Mouse (Mus musculus): ENCODE measurements at regions not wholly inside any gene's neighbourhood (a gene's known extent, or its start where the extent isn't known, plus 50 kb on each side); places are given as distances from the start of the nearest gene placed in this dataset.

- in situ Hi-C loops (cut with MboI, MseI) = no loop called here
Observed at GRCm38 (mm10) chr13:28528898-28529511, 271.7 kb downstream of the Gm11361 start.

- in situ Hi-C loops (cut with MboI, MseI) = no loop called here
Observed at GRCm38 (mm10) chr13:28526299-28526698, 269.0 kb downstream of the Gm11361 start.

- in situ Hi-C loops (cut with MboI, MseI) = no loop called here
Observed at GRCm38 (mm10) chr13:28524411-28524810, 267.1 kb downstream of the Gm11361 start.

- in situ Hi-C loops (cut with MboI, MseI) = no loop called here
Observed at GRCm38 (mm10) chr13:28520127-28520482, 262.8 kb downstream of the Gm11361 start.

DNA sequence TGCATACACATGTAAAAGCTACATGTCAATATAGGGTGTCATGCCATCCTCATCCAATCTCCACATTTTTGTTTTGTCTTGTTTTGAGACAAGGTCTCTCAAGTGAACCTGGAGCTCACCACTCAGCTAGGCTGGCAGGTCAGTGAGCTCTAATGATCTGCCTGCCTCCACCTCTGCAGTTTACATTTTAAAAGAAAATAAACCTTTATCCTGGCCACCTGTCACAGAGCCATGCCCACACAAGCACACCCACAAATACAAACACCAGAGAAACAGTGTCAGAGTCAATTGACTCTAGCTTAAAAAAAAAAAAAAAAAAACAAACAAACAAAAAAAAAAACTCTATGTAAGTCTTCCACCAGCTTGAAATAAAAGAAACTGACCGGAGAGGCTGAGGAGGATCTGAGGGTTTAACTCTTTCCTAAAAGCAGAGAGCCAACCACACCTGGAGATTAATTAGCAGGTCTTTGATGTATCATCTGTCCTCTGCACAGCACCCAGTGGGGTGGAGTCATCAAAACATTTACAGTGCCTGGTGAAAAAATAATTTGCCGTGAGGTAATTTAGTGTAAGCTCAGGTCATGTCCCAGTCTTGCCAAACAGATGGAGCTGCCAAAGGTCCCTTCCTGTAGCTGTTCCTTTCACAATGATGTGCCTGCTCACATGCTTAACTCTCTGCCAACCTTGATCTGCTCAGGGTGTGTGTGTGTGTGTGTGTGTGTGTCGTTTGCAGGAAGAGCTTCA, 262.2 kb downstream of the Gm11361 start:
- in situ Hi-C loops (cut with MboI, MseI) = loop anchor here in 1 of 2 experiments (10.0 kb wide), 1 partner anchor 435 kb away; the partner anchor contains the start of gene Sox4

- in situ Hi-C loops (cut with MboI, MseI) = loop anchor here in 1 of 2 experiments (10.0 kb wide), 1 partner anchor 438 kb away; the partner anchor contains the start of gene Sox4
Observed at GRCm38 (mm10) chr13:28517161-28517560, 259.8 kb downstream of the Gm11361 start.

GRCm38 (mm10) chr13:28516636-28517035, 259.3 kb downstream of the Gm11361 start:
- in situ Hi-C loops (cut with MboI, MseI) = loop anchor here in 1 of 2 experiments (10.0 kb wide), 1 partner anchor 438 kb away; the partner anchor contains the start of gene Sox4

DNA sequence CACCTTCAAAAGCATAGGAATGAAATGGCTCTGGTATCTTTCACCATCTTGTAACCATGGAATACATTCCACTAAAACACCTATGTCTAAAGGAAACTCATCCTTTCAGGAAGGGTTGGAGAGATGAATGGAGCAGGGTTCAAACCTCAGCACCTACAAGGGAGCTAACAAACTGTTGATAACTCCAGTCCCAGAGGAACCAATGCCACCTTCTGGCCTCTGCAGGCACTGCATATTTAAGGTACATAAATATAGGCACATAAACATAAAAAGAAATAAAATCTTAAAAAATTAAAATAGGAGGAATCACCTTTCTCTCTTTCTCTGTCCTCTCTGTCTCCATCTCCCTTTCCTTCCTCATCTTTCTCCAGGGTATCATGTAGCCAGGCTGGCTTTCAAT, 256.9 kb downstream of the Gm11361 start:
- in situ Hi-C loops (cut with MboI, MseI) = loop anchor here in 1 of 2 experiments (5.0 to 10.0 kb wide), 2 partner anchors 92 to 441 kb away; partner anchors contain the start of gene Sox4

DNA sequence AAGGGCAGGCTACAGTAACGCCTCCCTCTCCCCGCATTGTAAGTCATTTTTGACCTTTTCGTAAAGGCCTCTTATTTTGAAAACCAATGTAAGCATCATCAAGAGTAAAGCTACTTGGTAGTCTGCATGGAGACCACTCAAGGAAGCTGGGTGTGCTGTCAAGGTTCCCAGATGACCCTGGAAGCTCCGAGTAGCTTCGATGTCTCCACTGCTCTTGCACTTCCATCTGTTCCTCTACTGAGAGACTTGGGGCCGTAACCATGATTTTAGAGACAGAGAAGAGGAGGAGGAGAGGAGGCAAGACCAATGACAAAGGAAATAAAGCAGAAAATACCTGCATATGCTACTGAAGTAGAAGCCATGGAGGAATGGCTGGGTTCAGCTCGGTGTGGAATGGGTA, 256.0 kb downstream of the Gm11361 start:
- in situ Hi-C loops (cut with MboI, MseI) = loop anchor here in 1 of 2 experiments (5.0 to 10.0 kb wide), 2 partner anchors 91 to 441 kb away; partner anchors contain the start of gene Sox4

DNA sequence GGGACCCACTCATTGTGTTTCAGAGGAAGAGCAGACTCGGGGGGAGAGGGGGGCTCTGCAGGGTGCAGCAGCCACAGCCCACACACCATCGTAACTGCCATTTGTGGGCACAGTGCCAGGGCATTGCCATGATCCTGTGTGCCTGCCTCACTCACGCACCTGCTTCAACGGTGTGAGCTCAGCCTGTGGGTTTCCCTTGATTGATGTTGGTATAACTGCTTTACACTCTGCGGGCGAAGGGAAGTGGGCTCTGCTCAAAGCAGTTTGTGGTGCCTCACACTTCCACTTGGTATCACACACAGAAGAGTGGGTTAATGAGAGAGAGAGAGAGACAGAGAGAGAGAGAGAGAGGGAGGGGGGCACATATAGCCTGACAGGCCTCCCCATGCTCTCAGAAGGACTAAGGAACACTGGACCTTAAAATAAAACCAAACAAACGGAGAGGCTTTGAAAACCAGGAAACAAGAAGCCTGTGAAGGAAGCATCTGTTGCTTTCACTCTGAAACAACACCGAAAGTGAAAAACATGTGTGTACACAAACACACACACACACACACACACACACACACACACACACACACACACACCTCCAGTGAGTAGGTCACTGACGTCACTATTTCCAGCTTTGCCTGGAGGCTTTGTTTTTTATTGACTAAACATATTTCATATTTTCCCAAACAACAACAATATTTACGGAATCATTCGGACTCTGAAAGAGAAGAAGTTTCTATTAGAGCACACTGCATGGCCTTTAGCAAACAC, 255.4 kb downstream of the Gm11361 start:
- in situ Hi-C loops (cut with MboI, MseI) = loop anchor here in 1 of 2 experiments (5.0 to 10.0 kb wide), 2 partner anchors 90 to 442 kb away; partner anchors contain the start of gene Sox4

- in situ Hi-C loops (cut with MboI, MseI) = no loop called here
Observed at GRCm38 (mm10) chr13:28508184-28508583, 250.9 kb downstream of the Gm11361 start.

DNA sequence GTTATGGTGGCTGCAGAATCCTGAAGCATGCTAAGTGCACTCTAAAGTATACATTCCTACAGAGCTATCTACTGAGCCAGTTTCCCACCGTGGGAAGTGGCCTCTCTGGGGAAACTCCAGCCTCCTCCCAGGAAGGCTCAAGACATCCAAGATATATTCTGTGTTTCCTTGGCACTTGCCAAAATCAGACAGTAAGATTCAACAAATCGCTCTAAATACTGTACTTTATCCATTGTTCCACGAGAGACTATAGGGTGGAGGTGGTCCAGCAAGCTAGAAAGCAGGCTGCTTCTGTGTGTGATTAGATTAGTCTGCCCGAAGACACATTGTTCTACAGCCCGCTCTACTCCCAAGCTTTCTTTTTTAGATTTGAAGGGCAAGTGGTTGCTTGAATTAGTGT, 250.5 kb downstream of the Gm11361 start:
- in situ Hi-C loops (cut with MboI, MseI) = no loop called here

DNA sequence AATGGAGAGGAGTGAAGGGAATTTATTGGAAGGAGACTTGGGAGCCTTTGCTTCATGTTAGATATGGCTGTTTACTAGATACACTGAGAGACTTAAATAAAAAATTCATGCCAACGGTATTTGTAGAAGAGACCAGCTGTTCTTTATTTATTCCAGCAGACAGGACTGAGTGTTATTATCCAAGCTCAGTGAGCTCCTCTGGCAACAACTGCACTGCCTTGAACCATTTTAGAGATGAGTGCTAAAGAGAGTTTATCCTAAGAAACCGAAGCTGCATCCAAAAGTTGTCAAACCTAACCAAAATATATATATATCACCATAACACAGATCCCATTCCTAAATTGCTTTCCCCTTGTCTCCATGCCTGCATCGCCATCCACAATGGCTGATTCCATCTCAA, 247.0 kb downstream of the Gm11361 start:
- in situ Hi-C loops (cut with MboI, MseI) = loop anchor here in 1 of 2 experiments (5.0 kb wide), 1 partner anchor 57 kb away; no protein-coding TSS in a partner anchor

DNA sequence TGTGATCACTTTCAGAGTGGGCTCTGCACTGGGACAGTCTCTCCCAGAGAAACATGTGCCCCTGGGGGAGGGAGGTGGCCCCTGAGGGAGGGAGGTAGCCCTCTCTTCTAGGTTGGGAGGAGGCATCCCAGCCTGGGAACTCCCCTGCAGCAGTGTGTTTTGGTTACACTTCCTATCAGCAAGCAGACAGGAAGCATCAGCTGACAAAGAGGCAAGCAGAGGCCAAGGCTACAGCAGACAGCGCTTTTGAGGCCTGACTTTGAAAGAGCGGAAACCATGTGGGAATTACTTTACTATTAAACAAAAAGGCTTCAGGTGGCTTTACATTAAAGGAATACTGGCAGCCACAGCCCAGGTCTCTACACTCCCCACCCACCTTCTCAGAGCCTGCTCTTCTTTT, 244.8 kb downstream of the Gm11361 start:
- in situ Hi-C loops (cut with MboI, MseI) = loop anchor here in 1 of 2 experiments (5.0 kb wide), 1 partner anchor 55 kb away; no protein-coding TSS in a partner anchor

- in situ Hi-C loops (cut with MboI, MseI) = loop anchor here in 1 of 2 experiments (5.0 kb wide), 1 partner anchor 53 kb away; no protein-coding TSS in a partner anchor
Observed at GRCm38 (mm10) chr13:28500697-28501096, 243.4 kb downstream of the Gm11361 start.

DNA sequence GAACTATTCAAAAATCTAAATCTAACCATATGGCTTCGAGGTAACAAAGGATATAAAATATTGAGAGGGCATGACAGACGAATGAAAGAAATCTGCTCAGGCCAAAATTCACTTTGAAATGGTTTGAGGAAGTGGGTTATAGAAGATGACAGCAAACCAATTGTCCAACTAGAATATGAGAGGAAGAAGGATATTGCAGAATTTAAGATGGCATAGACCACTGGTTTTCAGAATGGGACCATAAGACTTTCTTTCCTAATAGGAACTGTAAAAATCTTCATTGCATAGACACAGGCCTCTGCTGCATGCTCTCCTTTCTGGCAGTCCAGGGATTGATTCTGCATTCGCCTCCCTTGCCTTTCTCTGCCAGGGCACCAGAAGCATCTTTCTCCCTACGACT, 240.2 kb downstream of the Gm11361 start:
- in situ Hi-C loops (cut with MboI, MseI) = no loop called here

DNA sequence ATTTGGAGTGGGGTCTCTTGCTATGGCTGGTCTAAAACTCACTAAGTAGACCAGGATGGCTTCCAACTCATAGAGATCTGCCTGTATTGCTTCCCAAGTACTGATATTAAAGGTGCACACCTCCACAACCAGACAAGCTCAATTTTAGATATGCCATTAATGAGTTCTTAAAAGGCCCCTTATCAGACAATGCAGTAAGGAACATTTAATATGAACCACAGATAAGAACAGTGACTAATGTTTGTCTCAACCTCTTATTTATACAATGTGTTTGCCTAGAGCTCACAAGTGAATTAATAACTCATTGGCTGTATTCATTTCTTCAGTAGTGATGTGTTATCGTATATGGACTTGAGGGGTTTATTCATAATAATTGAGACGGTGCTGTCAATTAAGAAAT, 234.7 kb downstream of the Gm11361 start:
- in situ Hi-C loops (cut with MboI, MseI) = no loop called here

- in situ Hi-C loops (cut with MboI, MseI) = no loop called here
Observed at GRCm38 (mm10) chr13:28483727-28484126, 226.4 kb downstream of the Gm11361 start.

DNA sequence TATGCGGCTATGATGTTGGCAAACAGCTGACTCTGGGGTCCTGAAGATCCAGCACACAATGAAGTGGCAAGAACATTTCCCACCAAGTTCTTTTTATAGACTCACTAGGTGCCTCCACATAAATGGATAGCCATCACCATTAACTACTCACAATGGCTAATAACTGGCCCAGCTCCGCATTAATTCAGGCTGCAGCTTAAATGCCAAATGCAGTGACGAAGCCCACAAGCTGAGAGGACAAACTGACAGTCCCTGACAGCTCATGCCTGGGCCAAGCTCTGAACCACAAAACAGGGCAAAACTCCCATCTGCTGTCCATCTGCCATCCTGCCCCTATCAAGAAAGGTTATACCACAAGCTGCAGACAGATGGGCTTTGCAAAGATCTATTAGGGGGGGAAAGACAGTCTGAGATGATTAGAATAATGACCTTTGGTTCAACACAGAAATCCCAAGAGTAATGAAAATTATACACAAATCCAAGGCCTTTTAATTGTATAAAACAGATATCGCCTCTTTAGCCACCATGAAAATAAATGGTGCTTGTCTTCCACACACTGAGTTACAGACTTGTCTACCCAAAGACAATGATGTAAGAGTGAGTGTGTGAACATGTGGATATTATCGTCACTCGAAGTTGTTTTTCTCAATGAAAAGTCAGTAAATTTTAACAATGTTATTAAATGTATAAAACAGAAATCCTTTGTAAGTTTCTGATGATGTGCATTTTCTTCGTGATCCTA, 224.1 kb downstream of the Gm11361 start:
- in situ Hi-C loops (cut with MboI, MseI) = no loop called here

- in situ Hi-C loops (cut with MboI, MseI) = loop anchor here in 1 of 2 experiments (10.0 kb wide), 1 partner anchor 851 kb away; the partner anchor contains the start of gene Prl7b1
Observed at GRCm38 (mm10) chr13:28466151-28466550, 208.8 kb downstream of the Gm11361 start.

All from T-helper 17 cell (primary cell).